Mouse (Mus musculus) heart, embryonic 14.5 days (tissue): Measurements from ENCODE around the gene Olfr544. TPM values are rescaled to one million over a fixed set of nuclear protein-coding genes. Genes with fewer than 3 reads are reported as not detected.
"Not testable (repeated sequence)": the region's sequence is repeated elsewhere in the genome, so short reads cannot be mapped to it uniquely, and the experiment has no call there.

ENCODE experiments used
- ATAC-seq: fragments of 200-750 bp; cut with Nextera tagmentation; 2 replicates; pipeline ENCODE4 v1.8.0; 2017; ENCODE audit warnings: low read depth, moderate TSS enrichment; ENCODE audit not compliant: insufficient number of reproducible peaks, insufficient read depth, low FRiP score
- H3K27ac ChIP-seq, 2 experiments: fragments of 200-500 bp in 1 of 2; fragments of 300-500 bp in 1 of 2; sonication (generic) in 1 of 2; replicated peaks in 1 of 2; 2 replicates each; pipeline ENCODE4 v1.5.1; 2012 to 2014; ENCODE audit warnings: low read depth in 2 of 2, low read length in 2 of 2, control low read depth in 1 of 2, mild to moderate bottlenecking in 1 of 2, mixed read lengths in 1 of 2; ENCODE audit not compliant: control insufficient read depth in 1 of 2, insufficient read depth in 1 of 2
- H3K27me3 ChIP-seq: fragments of 300-500 bp; sonication (generic); 2 replicates; pipeline ENCODE4 v1.6.1; 2014; ENCODE audit warnings: mild to moderate bottlenecking, low read length, control low read depth; ENCODE audit not compliant: control insufficient read depth, insufficient read depth
- H3K36me3 ChIP-seq: fragments of 300-500 bp; sonication (generic); 2 replicates; pipeline ENCODE4 v1.6.1; 2014; ENCODE audit warnings: mild to moderate bottlenecking, control low read depth, low read length, mixed read lengths; ENCODE audit not compliant: control insufficient read depth, insufficient read depth
- H3K4me1 ChIP-seq, 2 experiments: fragments of 200-500 bp in 1 of 2; fragments of 300-500 bp in 1 of 2; sonication (generic) in 1 of 2; 2 replicates each; pipeline ENCODE4 v1.6.1; 2012 to 2014; ENCODE audit warnings: low read length in 2 of 2, control low read depth in 1 of 2, mixed read lengths in 1 of 2; ENCODE audit not compliant: control insufficient read depth in 2 of 2, insufficient read depth in 2 of 2
- H3K4me2 ChIP-seq: fragments of 300-500 bp; sonication (generic); 2 replicates; pipeline ENCODE4 v1.6.1; 2014; ENCODE audit warnings: mild to moderate bottlenecking, low read length
- H3K4me3 ChIP-seq, 2 experiments: fragments of 200-500 bp in 1 of 2; fragments of 300-500 bp in 1 of 2; sonication (generic) in 1 of 2; 2 replicates each; pipeline ENCODE4 v1.5.1; 2012 to 2014; ENCODE audit warnings: low read length in 2 of 2, mild to moderate bottlenecking in 2 of 2, control low read depth in 1 of 2, low read depth in 1 of 2, moderate library complexity in 1 of 2; ENCODE audit not compliant: control insufficient read depth in 1 of 2, insufficient read depth in 1 of 2
- H3K9ac ChIP-seq: fragments of 300-500 bp; sonication (generic); 2 replicates; pipeline ENCODE4 v1.6.1; 2014; ENCODE audit warnings: mild to moderate bottlenecking, low read length
- H3K9me3 ChIP-seq: fragments of 300-500 bp; sonication (generic); 2 replicates; pipeline ENCODE4 v1.6.1; 2016; ENCODE audit warnings: low read length, control low read depth; ENCODE audit not compliant: control insufficient read depth
- WGBS: fragments of 180-500 bp; shearing (Covaris S2); extraction: QIAGEN DNeasy Blood & Tissue Kit; methylation state at CpG from one replicate; pipeline ENCODE4 v1.1.7; 2014; 5-methylcytosine and 5-hydroxymethylcytosine counted together
- polyA plus RNA-seq: library from polyadenylated mRNA; unstranded; fragments of >200 nt; fragmentation: Nextera tagmentation; extraction: Ambion mirVana; gene quantifications from 2 replicates; pipeline ENCODE4 v1.2.1, GENCODE M21; 2014

The Olfr544 gene
- polyA plus RNA-seq, 1 experiment from 2014 or later: 0.12 TPM

DNA sequence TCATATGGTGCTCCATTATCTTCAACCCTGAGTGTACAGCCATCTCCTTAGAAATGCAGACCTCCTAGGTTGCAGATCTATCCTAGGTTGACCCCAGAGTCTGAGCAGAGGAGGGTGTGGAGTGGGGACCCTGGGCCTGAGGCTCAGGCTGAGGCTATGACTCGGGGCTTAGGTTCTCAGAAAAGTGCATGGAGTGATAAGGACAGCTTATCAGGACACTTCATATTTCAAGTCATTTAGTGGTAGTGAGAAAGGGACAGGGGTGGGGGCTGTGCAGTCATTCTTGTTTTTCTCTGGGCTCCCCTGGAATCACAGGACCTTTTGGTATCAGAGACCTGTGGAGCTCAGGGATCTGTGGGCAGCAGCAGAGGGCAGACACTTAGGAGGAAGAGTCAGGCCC, 2.0 kb downstream of the Olfr544 start:
- Histone ChIP-seq H3K36me3 (no peaks in the 10 kb centered on the region), H3K4me1 (peaks cover 3 to 6% of the 10 kb centered on the region in 2 experiments; a peak in 2 of 4 replicates), H3K9me3 (no peaks in the 10 kb centered on the region), H3K27ac (no peak overlapping the region), H3K4me2 (no peak overlapping the region), H3K27me3 (no peaks in the 10 kb centered on the region), H3K9ac (no peak overlapping the region), H3K4me3 (no peak overlapping the region)
- 14% methylated on average over 1 of the region's 1 CpGs for WGBS
- no peak for ATAC-seq

DNA sequence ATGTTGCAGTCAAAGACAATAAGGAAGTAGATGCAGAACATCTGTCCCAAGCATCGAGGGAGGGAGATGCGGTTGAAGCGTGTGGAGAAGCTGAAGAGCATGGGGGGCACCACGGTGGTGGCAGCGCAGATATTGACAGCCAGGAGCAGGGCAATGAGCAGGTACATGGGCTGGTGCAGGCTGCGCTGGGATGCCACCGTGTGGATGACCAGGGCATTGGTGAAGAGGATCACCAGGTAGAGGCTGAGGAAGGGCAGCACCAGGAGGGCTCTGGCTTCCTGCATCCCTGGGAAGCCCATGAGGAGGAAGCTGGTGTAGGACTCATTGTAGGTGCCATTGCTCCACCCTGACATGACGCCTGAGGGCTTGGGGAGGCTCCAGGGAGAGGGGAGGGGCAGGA, 3.3 kb downstream of the Olfr544 start:
- not testable (repeated sequence) for H3K9me3 ChIP-seq, H3K4me3 ChIP-seq

GRCm38 (mm10) chr7:102483665-102484064, 4.4 kb downstream of the Olfr544 start:
- no peaks in the 10 kb centered on the region for H3K27me3 ChIP-seq
- no peak for ATAC-seq
- peaks cover 12% of the 10 kb centered on the region in 2 experiments for H3K4me1 ChIP-seq
- no peak overlapping the region for H3K27ac ChIP-seq
- H3K4me3 ChIP-seq: no peak overlapping the region
- no peak overlapping the region for H3K4me2 ChIP-seq
- H3K36me3 ChIP-seq: no peaks in the 10 kb centered on the region
- H3K9me3 ChIP-seq: no peaks in the 10 kb centered on the region
- no peak overlapping the region for H3K9ac ChIP-seq
- WGBS: 29% methylated on average over 2 of the region's 2 CpGs

More for the DNA sequence above, 3.3 kb downstream of the Olfr544 start:
- not testable (repeated sequence) for H3K36me3 ChIP-seq, H3K4me2 ChIP-seq, H3K27ac ChIP-seq, H3K9ac ChIP-seq, H3K4me1 ChIP-seq, H3K27me3 ChIP-seq, ATAC-seq
- WGBS: 66% methylated on average over 7 of the region's 8 CpGs

DNA sequence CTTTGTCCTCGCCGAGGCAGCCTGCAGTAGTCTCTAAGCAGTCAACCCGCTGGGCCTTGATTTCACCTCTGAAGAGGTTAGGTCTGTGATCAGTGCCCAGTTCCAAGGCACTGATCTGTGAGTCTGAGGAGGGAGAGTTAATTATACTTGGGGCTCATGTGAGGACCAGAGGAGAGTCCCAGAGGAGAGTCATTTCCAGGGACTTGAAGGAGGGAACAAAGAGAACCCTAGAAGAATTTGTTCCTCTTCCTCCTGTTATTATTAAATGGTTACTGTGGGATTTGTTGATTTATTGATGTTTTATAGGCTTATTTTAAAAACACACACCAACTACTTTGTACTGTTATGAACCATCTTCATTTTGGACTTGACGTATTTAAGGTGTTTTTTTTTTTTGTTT, 6.5 kb downstream of the Olfr544 start, which contains the start of gene Olfr543:
Gene Olfr543 (minus strand): TSS at position 101 of the 400 bp plus-strand sequence.
- H3K27me3 ChIP-seq: no peaks in the 10 kb centered on the region
- no peak within 1 kb of the TSS for H3K9ac ChIP-seq
- WGBS: 89% methylated on average over 4 of the region's 4 CpGs
- H3K36me3 ChIP-seq: no peaks in the 10 kb centered on the region
- no peak for ATAC-seq
- peaks cover 10 to 12% of the 10 kb centered on the region in 2 experiments for H3K4me1 ChIP-seq
- H3K4me3 ChIP-seq: no peak within 1 kb of the TSS
- H3K4me2 ChIP-seq: no peak within 1 kb of the TSS
- H3K9me3 ChIP-seq: no peaks in the 10 kb centered on the region
- H3K27ac ChIP-seq: no peak within 1 kb of the TSS

GRCm38 (mm10) chr7:102480821-102481220, 7.3 kb downstream of the Olfr544 start:
- Histone ChIP-seq H3K36me3 (no peaks in the 10 kb centered on the region), H3K4me2 (no peak overlapping the region), H3K27me3 (no peaks in the 10 kb centered on the region), H3K27ac (no peak overlapping the region), H3K4me1 (peaks cover 10 to 12% of the 10 kb centered on the region in 2 experiments), H3K9me3 (no peaks in the 10 kb centered on the region), H3K4me3 (no peak overlapping the region), H3K9ac (no peak overlapping the region)
- WGBS: 57% methylated on average over 4 of the region's 4 CpGs
- ATAC-seq: no peak

GRCm38 (mm10) chr7:102479368-102480078, 8.6 kb downstream of the Olfr544 start:
- H3K4me1 ChIP-seq: peaks cover 10 to 12% of the 10 kb centered on the region in 2 experiments
- no peak overlapping the region for H3K4me2 ChIP-seq
- no peaks in the 10 kb centered on the region for H3K9me3 ChIP-seq
- H3K27ac ChIP-seq: no peak overlapping the region
- H3K36me3 ChIP-seq: no peaks in the 10 kb centered on the region
- ATAC-seq: no peak
- no peak overlapping the region for H3K9ac ChIP-seq
- no peaks in the 10 kb centered on the region for H3K27me3 ChIP-seq
- 47% methylated on average over 5 of the region's 5 CpGs for WGBS
- H3K4me3 ChIP-seq: no peak overlapping the region

DNA sequence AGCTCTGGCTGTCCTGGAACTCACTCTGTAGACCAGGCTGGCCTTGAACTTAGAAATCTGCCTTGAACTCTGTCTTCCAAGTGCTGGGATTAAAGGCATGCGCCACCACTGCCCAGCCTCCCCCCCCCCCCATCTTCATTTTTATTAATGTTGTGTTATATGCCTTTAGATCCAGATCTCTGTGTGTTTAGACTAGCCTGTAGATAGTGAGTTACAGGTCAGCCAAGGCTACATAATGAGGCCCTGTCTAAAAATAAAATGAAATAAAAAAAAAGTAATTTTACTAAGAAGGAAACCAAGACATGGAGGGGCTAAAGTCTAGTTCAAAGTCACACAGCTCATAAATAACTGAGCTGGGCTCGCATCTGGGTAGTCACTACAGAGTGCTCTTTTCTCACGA, 9.2 kb downstream of the Olfr544 start:
- no peaks in the 10 kb centered on the region for H3K27me3 ChIP-seq
- WGBS: 74% methylated on average over 3 of the region's 3 CpGs
- H3K4me2 ChIP-seq: no peak overlapping the region
- H3K27ac ChIP-seq: no peak overlapping the region
- H3K9ac ChIP-seq: no peak overlapping the region
- H3K9me3 ChIP-seq: no peaks in the 10 kb centered on the region
- ATAC-seq: no peak
- H3K4me3 ChIP-seq: no peak overlapping the region
- H3K36me3 ChIP-seq: no peaks in the 10 kb centered on the region
- peaks cover 5 to 12% of the 10 kb centered on the region in 2 experiments for H3K4me1 ChIP-seq

DNA sequence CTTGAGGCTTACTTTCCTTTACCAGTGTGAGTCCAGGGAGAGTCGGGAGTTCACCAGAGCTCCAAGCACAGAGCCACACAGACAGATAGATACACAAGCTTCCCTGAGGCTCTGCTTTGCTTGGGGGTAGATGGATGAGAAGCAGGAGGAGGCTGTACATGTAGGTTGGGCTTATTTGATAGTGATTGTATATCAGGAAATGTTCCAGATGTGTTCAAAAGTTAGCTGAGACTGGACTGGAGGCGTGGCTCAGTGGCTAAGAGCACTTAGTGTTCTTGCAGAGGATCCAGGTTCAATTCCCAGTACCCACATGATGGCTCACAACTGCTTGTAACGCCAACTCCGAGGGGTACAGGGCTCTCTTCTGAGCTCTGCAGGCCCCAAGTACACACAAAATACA, 9.7 kb downstream of the Olfr544 start:
- Histone ChIP-seq H3K4me2 (no peak overlapping the region), H3K27ac (no peak overlapping the region), H3K27me3 (no peaks in the 10 kb centered on the region), H3K36me3 (no peaks in the 10 kb centered on the region), H3K9ac (no peak overlapping the region), H3K4me3 (no peak overlapping the region), H3K4me1 (peaks cover 5 to 9% of the 10 kb centered on the region in 2 experiments), H3K9me3 (no peaks in the 10 kb centered on the region)
- ATAC-seq: no peak
- 78% methylated on average over 4 of the region's 4 CpGs for WGBS
